Mouse (Mus musculus) left cerebral cortex, postnatal 25 days (tissue): Measurements from ENCODE around the gene Wars. TPM values are rescaled to one million over a fixed set of nuclear protein-coding genes. Genes with fewer than 3 reads are reported as not detected.
A peak's percentile ranks its signal among the peaks of the same experiment; 100 is the strongest.

Experiments used
- DNase-seq, 2 experiments: peaks; one replicate each; pipeline ENCODE4 v3.0.0; 2022; ENCODE audit warnings: low spot score in 2 of 2, mixed read lengths in 1 of 2
- intact Hi-C: fragments of 180-260 bp; cut with DNase I; formaldehyde crosslinking; loops from one replicate; pipeline ENCODE4 v1.15.1; 2025
- microRNA-seq, 2 experiments: library from miRNA; unstranded; fragments of <30 nt; microRNA quantifications; one replicate each; pipeline ENCODE4 v1.2.0; 2022
- total RNA-seq, 2 experiments: library from RNA; stranded (reverse); gene quantifications; 2 replicates each; pipeline ENCODE4 v1.2.3; 2021

The Wars gene
- total RNA-seq, 2 experiments from 2014 or later = 87.2 to 93.6 TPM

DNA sequence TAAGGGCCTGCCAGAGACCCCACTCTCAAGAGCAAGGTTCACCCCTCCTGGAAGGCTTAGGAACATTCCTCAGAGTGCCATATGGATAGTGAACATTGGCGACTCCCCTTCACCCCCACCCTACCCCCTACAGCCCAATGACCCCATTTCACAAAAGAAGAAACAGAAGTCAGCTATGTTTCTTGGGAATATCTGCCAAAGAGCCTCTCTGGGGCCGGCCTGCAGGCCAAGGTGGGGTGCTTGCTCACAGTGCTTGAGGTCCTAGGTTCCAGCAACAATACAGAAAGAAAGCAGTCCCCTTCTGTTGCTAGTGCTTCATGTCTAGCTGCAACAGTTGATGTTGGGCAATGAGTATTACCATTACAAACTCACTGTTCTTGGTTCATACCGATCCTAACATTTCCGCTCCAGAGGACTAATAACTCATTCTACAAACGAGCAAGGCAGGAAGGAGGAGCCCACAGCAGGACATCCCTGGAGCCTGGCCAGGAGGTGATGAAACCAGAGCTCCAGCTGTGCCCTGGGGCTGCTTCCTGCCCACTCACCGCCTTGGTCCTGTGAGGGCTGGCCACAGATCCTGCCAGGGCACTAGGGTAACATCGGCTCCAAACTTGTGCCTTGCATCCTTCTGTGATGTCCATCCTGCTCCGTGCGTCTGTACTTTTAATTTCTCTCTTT is 61.9 kb downstream of the Wars start:
- DNase-seq = no peak
- intact Hi-C loops = no loop called here

DNA sequence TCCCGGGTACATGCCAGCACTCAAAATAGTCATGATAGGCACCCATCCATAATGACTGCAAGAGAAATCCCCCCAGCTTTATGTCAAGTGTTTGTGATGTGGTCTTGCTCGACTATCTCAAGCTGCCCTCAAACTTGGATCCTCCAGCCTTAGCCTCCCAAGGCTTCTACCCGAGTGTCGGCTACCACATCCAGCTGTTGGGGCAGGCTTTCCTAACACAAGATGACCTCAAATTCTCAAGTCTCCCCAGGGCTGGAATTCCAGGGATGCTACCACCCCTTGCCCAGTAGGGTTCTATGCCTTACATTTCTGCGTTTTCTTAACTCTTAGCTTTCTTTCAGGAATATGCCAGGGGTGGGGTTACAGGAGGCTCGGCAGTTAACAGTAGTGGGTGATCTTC is 63.6 kb downstream of the Wars start:
- intact Hi-C loops = no loop called here

DNA sequence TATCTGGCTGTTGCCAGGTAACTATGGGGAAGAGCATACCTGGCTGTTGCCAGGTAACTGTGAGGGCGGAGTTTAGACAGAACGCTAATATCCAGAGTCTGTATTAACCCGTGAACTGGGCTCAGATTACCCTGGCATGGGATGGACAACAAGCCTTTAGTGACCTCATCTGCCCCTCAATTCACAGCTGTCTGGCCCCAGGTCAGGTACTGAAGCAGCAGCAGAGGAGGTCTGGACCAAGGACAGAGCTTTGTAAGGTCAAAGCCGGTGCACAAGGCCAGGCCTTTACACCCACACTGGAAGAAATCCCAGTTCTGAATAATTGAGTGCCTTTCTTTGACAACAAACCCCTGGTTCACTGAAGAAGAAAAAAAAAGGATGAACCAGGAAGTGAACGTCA is 64.3 kb downstream of the Wars start:
- intact Hi-C loops = no loop called here
- DNase-seq = no peak

More for the DNA sequence above, 63.6 kb downstream of the Wars start:
- no peak for DNase-seq

DNA sequence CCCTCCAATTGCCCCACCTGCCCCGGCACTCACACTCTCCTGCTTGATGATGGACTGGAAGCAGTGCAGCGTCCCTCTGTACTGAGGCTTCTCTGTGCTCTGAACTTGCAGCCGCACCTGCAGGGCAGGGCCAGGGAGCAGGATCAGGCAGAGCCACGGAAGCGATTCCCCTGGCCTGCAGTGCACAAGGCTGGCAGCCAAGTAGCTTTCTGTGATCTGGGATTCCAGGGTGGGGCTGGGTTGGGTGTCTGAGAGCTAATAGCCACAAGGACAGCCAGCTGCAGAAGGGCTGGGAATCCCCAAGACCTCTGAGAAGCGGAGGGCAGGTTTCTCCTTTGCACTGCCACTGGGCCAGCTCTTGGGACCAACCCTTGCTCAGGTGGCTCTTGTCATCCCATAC is 66.3 kb downstream of the Wars start:
- intact Hi-C loops = no loop called here
- DNase-seq = no peak

DNA sequence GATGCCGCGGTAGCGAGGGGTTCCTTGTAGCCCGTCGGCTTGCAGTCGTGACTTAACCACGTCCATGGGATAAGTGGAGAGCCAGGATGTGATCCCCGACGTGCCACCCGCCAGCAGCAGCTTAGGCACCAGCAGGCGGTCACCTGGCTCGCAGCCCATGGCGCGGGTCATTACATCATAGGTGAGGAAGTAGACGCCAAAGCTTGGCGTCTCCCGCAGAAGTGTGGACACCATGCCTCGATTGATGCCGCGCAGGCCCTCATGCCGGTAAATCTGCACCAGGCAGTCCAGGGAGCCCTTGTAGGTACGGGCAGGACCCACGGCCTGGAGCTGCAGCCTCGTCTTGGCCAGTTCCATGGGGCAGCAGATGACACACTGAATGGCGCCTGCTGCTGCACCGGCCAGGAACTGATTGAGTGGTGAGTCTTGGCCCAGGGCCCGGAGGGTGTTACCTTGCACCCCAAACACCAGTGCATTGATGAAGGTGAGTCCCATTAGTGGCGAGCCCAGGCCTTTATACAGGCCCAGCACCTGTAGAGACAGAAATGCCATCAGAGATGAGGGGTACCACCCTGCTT is 66.9 kb downstream of the Wars start:
- intact Hi-C loops = no loop called here
- no peak for DNase-seq

DNA sequence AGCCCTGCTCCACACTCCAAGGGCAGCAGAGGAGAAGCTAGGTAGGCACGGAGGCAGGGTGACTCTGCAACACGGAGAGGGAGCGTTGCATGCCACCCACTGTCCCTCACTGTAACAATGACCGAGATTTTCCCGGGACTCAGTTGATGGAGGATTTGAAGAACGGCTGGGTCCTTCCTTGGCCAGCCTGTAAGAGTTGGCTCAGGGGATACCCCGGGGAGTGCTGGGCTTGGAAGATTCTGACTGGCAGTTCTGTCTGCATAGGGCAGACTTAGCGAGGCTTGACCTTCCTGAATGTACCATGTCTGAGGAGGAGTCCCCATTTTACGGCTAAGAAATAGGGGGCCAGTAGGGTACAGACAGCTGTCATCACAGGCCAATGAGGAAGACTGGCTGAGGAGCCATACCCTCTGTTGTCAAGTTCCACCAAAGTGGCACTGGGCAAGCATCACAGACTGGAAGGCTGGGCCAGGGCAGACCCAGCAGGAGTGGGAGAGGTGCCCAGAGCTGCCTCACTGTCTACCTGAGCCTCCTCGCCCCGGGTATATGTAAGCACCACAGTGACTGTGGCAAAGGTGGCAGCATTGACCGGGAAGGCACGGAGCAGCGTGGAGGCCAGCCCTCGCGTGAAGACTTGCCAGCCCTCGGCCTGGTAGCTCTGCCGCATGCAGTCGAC is 67.6 kb downstream of the Wars start:
- no peak for DNase-seq
- intact Hi-C loops = no loop called here

DNA sequence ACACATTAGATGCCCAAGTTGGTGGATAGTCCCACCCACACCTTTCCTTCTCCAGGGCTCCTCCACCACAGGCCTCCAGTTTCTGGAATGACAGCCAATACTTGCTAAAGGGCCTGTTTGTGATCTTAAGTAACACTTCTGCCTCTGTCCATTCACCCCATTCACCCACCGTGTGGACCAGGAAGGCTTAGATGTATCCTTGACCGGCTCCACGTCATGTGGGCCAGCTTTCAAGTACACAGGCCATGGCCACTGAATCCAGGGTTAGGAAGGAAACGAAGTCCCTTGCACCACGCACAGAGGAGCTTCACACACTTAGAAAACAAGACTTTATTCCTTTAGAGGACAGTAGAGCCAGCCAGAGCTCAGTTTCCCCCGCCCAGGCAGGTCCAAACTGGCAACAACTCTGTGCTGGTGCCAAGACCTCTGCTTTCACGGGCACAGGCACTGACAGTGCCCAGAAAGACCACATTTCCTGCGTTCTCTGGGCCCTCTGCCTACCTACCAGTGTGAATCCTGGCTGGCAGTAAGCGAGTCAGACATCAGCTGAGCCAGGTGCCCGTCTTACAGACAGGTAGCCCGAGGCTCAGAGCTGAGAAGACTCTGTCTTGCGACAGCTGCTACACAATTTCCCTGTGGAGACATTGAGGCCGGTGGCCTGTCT is 68.3 kb downstream of the Wars start:
- intact Hi-C loops = no loop called here
- DNase-seq = no peak

DNA sequence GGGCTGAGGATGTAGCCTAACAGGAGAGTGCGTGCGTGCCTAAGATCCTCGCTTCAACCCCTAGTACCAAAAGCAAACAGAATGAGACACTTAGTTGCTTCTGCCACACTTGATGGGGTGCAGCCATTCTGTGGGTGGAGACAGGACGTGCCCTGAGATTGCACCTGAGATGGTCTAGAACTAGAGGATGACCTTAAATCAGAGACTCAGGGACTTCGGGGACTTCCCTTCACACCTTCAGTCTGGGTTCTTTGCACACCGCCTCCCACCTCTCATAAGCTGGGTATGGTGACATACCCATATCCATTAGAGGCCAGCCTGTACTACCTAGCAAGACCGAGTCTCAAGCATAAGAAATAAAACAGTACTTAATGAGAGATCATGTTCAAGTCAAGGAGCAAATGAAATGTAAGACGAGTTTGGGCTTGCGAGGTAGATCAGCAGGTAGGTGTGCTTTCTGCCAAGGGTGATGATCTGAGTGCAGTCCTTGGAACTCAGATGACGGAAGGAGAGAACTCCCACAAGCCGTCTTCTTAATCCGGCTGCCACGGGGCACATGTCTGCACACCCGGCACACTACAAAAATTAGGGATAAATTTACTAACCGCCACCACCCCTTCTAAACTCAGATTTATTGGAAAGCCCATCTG is 69.6 kb downstream of the Wars start:
- DNase-seq = no peak
- intact Hi-C loops = no loop called here

DNA sequence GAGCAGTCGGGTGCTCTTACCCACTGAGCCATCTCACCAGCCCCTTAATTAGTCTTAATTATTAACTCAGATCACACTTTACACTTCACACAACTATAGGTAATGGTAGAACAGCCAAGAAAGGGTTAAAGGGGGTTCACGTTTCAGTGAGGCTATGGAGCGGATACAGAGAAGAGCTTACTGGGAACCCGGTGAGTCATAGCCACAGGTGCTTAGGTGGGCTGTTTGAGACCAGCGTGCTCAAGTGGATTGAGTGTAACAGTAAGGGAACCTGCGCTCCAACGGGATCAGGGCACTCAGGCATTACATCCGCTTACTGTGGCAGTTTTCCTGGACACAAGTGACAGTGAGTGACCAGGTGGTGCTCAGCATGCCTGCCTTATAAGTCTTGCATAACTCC is 70.9 kb downstream of the Wars start:
- DNase-seq = no peak
- intact Hi-C loops = no loop called here

DNA sequence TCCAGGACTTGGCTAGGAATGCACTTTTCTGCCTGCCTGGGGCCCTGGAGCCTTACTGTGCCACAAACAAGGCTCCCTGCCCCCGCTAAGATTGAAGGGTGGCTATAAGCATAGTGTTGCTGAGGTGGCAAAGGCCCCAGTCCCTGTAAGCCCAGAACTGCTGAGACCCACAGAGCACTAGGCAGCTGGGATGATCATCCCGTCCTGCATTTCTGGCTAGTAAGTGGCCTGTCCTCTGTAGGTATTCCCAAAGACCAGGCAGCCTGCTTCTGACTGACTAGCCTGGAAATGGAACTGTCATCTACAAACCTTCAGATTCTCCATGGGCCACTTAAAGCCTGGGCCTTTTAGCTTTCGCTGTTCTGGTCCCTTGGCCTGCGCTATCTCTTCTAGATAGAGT is 73.5 kb downstream of the Wars start:
- no peak for DNase-seq
- intact Hi-C loops = no loop called here

DNA sequence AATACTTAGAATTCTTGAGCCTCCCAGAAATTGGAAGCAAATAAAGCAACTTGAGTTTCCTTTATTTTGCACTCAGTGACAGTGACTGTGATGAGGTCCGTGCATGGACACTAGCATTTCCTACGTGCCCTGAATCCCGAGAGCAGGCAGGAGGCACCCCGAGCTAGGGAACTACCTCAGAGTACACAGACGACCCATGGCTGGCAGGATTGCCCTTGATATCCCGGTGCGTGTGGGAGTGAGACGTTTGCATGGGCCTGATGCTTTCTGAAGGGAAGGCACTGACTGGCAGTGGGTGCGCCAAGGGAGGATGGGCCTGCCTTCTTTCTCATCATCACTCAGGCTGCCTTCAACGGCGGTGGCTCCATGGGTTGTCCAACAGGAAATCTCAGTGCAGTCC is 77.4 kb downstream of the Wars start:
- intact Hi-C loops = no loop called here
- no peak for DNase-seq

DNA sequence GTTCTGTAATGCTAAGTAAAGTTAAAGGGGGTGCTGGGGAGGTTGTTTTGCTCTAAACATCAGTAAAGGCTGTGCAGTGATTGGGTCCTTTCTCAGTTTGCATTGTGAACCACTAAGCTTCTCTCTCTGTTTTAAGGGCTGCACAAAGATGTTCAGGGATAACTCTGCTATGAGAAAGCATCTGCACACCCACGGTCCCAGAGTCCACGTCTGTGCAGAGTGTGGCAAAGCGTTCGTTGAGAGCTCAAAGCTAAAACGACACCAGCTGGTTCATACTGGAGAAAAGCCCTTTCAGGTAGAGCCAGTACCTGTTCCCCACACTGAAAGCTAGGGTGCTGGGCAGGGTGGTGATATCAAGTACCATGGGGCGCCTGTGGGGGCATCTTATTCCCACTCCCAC is 79.5 kb downstream of the Wars start:
- DNase-seq = peak in 1 of 2 experiments; percentile 59
- intact Hi-C loops = no loop called here

DNA sequence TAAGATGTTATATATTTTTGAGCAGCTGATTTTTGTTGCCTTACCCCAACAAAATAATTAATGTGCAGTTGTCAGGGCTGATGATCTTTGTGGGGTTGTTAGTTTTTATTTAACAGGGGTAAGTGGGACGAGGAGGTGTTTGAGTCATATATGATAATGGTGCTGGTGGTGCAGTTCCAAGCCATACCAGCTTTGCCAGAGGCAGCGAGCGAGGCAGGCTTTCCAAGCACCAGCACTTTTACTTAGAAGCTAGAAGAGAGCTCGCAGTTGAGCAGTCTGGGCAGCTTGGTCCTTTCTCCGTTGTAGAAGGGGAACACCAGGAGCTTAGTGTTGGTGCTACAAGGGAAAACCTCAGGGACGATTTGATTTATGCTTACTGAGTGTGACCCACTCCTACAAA is 81.5 kb downstream of the Wars start:
- intact Hi-C loops = no loop called here

DNA sequence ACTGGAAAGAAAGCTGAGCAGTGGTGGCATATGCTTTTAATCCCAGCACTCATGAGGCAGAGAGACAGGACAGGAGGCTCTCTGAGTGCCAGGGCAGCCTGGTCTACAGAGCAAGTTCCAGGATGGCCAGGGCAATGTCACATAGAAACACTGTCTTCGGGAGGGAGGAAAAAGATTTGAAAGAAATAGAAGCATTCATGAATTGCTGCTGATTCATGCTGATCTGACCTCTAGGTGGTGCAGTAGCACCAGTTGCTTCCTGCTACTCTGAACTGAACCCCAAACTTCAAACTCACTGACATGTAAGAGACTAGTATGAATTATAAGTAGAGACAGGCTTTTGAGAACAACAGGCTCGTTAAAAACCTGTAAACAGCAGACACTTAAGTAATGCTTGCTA is 82.8 kb downstream of the Wars start:
- intact Hi-C loops = no loop called here
- DNase-seq = no peak

More for the DNA sequence above, 81.5 kb downstream of the Wars start:
- peak in 1 of 2 experiments; percentile 47 for DNase-seq

DNA sequence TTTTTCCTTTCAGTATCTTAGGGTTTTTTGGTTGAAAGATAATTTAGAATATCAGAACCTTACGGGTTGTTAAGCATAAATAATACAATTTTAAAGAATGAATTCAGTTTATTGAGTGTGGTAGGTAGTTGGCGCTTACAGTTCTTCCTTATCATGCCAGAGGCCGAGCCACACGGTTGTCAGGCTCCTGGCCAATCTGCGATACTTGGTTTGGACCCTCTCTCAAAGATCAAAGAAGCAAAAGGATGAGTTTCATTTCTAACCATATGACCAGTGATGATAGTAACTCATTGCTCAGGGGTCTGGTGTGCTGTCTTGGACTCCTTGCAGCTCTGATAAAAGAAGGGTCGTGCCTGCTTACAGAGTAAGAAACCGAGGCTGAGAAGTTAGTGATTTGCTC is 83.7 kb downstream of the Wars start:
- no peak for DNase-seq
- intact Hi-C loops = no loop called here

Small RNA genes lying within 50 kb of the gene (microRNA-seq; reads per million reads assigned to microRNA genes)
- gene Mir345 = 81.6 to 88.4 reads per million in 2 experiments

Other genes starting within 250 kb of the Wars start
- gene Degs2, start 191.9 kb downstream of the Wars start, total RNA-seq = 1 to 10 TPM; 4.0 to 4.2 TPM
- gene Yy1, start 101.2 kb downstream of the Wars start, total RNA-seq = 10 to 100 TPM; 46.9 to 49.8 TPM
- 10 to 100 TPM; 15.6 to 16.6 TPM for gene Slc25a29, start 58.3 kb downstream of the Wars start, total RNA-seq
- gene Slc25a47, start 58.1 kb downstream of the Wars start, total RNA-seq = 10 to 100 TPM in 1 of 2 experiments, 1 to 10 TPM in 1; 9.5 to 11.4 TPM
- 10 to 100 TPM in 1 of 2 experiments, 1 to 10 TPM in 1; 7.8 to 12.0 TPM for gene Wdr25, start 543 bp downstream of the Wars start, total RNA-seq
- 100 to 1,000 TPM; 146 to 149 TPM for gene Begain, start 174.0 kb upstream of the Wars start, total RNA-seq